Mouse (Mus musculus): ENCODE measurements around the gene Ky.
A peak's percentile ranks its signal among the peaks of the same experiment; 100 is the strongest.

Ky gene

GRCm38 (mm10) chr9:102549211-102549610 is 43.7 kb downstream of the Ky start:
- no peak for DNase-seq (ENCODE audit: low read depth)

- no peak for DNase-seq (ENCODE audit: low read depth)
Measured at GRCm38 (mm10) chr9:102551771-102552170, 46.2 kb downstream of the Ky start.

GRCm38 (mm10) chr9:102553781-102554180 is 48.2 kb downstream of the Ky start:
- DNase-seq (ENCODE audit: low read depth) = no peak

DNA sequence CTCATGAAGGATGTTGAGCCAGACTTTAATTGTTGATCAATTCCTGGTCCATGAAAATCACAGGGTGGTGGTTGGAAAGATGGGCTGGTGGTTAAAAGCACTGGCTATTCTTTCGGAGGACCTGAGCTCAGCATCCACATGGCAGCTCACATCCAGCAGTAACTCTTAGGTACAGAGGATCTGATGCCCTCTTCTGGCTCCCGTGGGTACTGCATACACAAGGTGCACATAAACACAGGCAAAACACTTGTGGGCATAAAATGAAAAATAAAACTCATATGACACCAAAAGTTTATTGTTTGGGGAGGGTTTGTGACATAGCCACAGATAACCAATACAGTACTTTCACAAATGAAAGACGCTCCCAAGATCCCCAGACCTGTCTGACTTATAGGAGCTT is 52.9 kb downstream of the Ky start:
- DNase-seq (ENCODE audit: low read depth) = no peak

- peak; percentile 76 for DNase-seq (ENCODE audit: low read depth)
Measured at GRCm38 (mm10) chr9:102572888-102573287, 67.3 kb downstream of the Ky start.

- DNase-seq (ENCODE audit: low read depth) = peak; percentile 74
Measured at GRCm38 (mm10) chr9:102577480-102577879, 71.9 kb downstream of the Ky start.

GRCm38 (mm10) chr9:102581921-102582469 is 76.4 kb downstream of the Ky start:
- DNase-seq (ENCODE audit: low read depth) = no peak

DNA sequence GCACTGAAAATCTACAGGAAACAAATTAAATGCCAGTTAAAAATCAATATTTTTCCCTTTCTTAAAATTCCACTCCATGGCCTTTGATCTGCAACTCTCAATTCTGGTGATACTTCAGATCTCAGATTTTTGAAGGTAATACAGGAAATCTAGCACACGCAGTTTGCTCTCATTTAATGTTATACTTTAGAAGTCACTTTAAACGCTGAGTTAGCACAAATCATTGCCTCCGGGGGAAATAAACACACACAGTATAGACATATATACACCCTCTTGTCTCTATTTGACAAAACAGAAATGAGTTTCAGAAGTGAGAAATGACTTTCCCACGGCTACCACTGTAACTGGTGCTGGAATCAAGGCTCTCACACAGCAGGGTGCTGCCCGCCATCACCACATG is 81.8 kb downstream of the Ky start:
- DNase-seq (ENCODE audit: low read depth) = peak; percentile 27

GRCm38 (mm10) chr9:102594667-102595393 is 89.3 kb downstream of the Ky start:
- no peak for DNase-seq (ENCODE audit: low read depth)
